9 mouse cellular contexts compared by ENCODE assay signal in genomic region chr5:120164450-120164849, GRCm38 (mm10). TPM values are rescaled to one million over a fixed set of nuclear protein-coding genes. Genes with fewer than 3 reads are reported as not detected.
DNase-seq lines count a peak whose midpoint lies in the region; ATAC-seq and TF ChIP-seq lines count a peak whose summit lies in the region.
"Had no signal": no experiment of that assay in that cellular context is flagged by ENCODE, and none has a peak within 500 bp of the region (broad histone marks: within the 10 kb centered on the region; RNA-seq: fewer than 3 reads in every experiment).

No protein-coding gene starts in this region.

- DNase-seq in heart, adult 2 months, result peak; percentile 73 to 83
- DNase-seq in heart, embryonic 10.5 days (ENCODE audit: low spot score), result no peak
- DNase-seq in adrenal gland, postnatal 10 days, result peak; percentile 77
- peak; percentile 83 for DNase-seq in layer of hippocampus, adult 9-11 months
- DNase-seq in thymus, adult 2 months, result no peak
- DNase-seq in limb, embryonic 10.5 days (ENCODE audit: low spot score), result no peak
- no peak for DNase-seq in kidney, adult 11 months

- TF ChIP-seq POLR2A in heart, adult 2 months (IDR thresholded peaks at IDR 0.05; ENCODE audit: insufficient read depth, low read depth, low read length), result no peak
- TF ChIP-seq POLR2A in thymus, adult 2 months (IDR thresholded peaks at IDR 0.05; ENCODE audit: control insufficient read depth, extremely low read depth, insufficient read depth, low read length, poor library complexity), result no peak

- H3K27me3 ChIP-seq in heart, adult 2 months (ENCODE audit: control insufficient read depth, insufficient read depth, low read length), result no peaks in the 10 kb centered on the region
- H3K27me3 ChIP-seq in heart, embryonic 10.5 days (ENCODE audit: insufficient read depth, poor library complexity, severe bottlenecking), result no peaks in the 10 kb centered on the region
- H3K27me3 ChIP-seq in thymus, adult 2 months (ENCODE audit: control insufficient read depth, insufficient read depth, low read length), result no peaks in the 10 kb centered on the region
- H3K27me3 ChIP-seq in limb, embryonic 10.5 days (ENCODE audit: low read depth, poor library complexity, severe bottlenecking), result no peaks in the 10 kb centered on the region
- H3K27me3 ChIP-seq: limb, embryonic 13.5 days had no signal

- TF ChIP-seq CTCF in heart, adult 2 months (IDR thresholded peaks at IDR 0.05), result no peak
- no peak for TF ChIP-seq CTCF in thymus, adult 2 months (IDR thresholded peaks at IDR 0.05; ENCODE audit: borderline replicate concordance, control insufficient read depth, extremely low read depth, insufficient read depth, low read length, poor library complexity)

- H3K27ac ChIP-seq in heart, adult 2 months, result peak overlapping the region; percentile 42
- no peak overlapping the region for H3K27ac ChIP-seq in heart, embryonic 10.5 days
- no peak overlapping the region for H3K27ac ChIP-seq in thymus, adult 2 months (ENCODE audit: control insufficient read depth, insufficient read depth, low read length)
- no peak overlapping the region for H3K27ac ChIP-seq in limb, embryonic 10.5 days
- H3K27ac ChIP-seq: limb, embryonic 13.5 days had no signal

- H3K9ac ChIP-seq in heart, adult 2 months (ENCODE audit: low read depth, low read length), result no peak overlapping the region
- H3K9ac ChIP-seq: limb, embryonic 13.5 days had no signal

- H3K4me3 ChIP-seq in heart, adult 2 months, result no peak overlapping the region
- no peak overlapping the region for H3K4me3 ChIP-seq in heart, embryonic 10.5 days
- H3K4me3 ChIP-seq in thymus, adult 2 months (ENCODE audit: control insufficient read depth, insufficient read depth, low read length), result no peak overlapping the region
- H3K4me3 ChIP-seq in limb, embryonic 10.5 days, result no peak overlapping the region
- H3K4me3 ChIP-seq: limb, embryonic 13.5 days had no signal

- intact Hi-C loops in heart, adult 2 months (cut with DNase I), result no loop called here

- peak; percentile 59; the same call in 1 of the 2 replicates for TF ChIP-seq EP300 in heart, adult 2 months (IDR thresholded peaks at IDR 0.05; ENCODE audit: insufficient read depth, low read depth, low read length)

- 57% methylated on average over 11 of the region's 11 CpGs for WGBS in heart, adult 2 months
- 81% methylated on average over 11 of the region's 11 CpGs for WGBS in heart, embryonic 10.5 days
- WGBS in thymus, adult 2 months, result 94% methylated on average over 11 of the region's 11 CpGs
- WGBS in limb, embryonic 10.5 days, result 89% methylated on average over 11 of the region's 11 CpGs

- no peaks in the 10 kb centered on the region for H3K79me2 ChIP-seq in heart, adult 2 months (replicated peaks; ENCODE audit: control insufficient read depth, insufficient read depth, low read length)

- no peaks in the 10 kb centered on the region for H3K36me3 ChIP-seq in heart, adult 2 months (ENCODE audit: control insufficient read depth, insufficient read depth, low read length)
- H3K36me3 ChIP-seq in heart, embryonic 10.5 days, result no peaks in the 10 kb centered on the region
- no peaks in the 10 kb centered on the region for H3K36me3 ChIP-seq in thymus, adult 2 months (ENCODE audit: control insufficient read depth, insufficient read depth, low read length)
- H3K36me3 ChIP-seq in limb, embryonic 10.5 days, result 0 out of 2 replicates have a peak, but pooled peaks cover 10% of the 10 kb centered on the region

- H3K4me1 ChIP-seq in heart, adult 2 months (ENCODE audit: control insufficient read depth, insufficient read depth, low read length), result peaks cover 3% of the 10 kb centered on the region
- peaks cover 25% of the 10 kb centered on the region for H3K4me1 ChIP-seq in heart, embryonic 10.5 days
- no peaks in the 10 kb centered on the region for H3K4me1 ChIP-seq in thymus, adult 2 months (replicated peaks; ENCODE audit: control insufficient read depth, insufficient read depth, low read length)
- peaks cover 10% of the 10 kb centered on the region for H3K4me1 ChIP-seq in limb, embryonic 10.5 days
- H3K4me1 ChIP-seq: limb, embryonic 13.5 days had no signal

- peak; percentile 94 for ATAC-seq in frontal cortex, adult (ENCODE audit: low TSS enrichment)

- H3K9me3 ChIP-seq in heart, embryonic 10.5 days, result no peaks in the 10 kb centered on the region
- no peaks in the 10 kb centered on the region for H3K9me3 ChIP-seq in limb, embryonic 10.5 days (replicated peaks)
- H3K9me3 ChIP-seq: limb, embryonic 13.5 days had no signal

RNA-seq across cellular contexts. Expression of gene Rbm19, which starts 48.2 kb away (rescaled TPM):
- 10 to 100 TPM; 19.6 to 22.1 TPM for total RNA-seq in heart, adult 2 months (2021)
- 8.6 and 11.6 TPM in 2 replicates for polyA plus RNA-seq in heart, adult 2 months (2012; rRNA removed)
- 27.8 and 31.4 TPM in 2 replicates for polyA plus RNA-seq in heart, embryonic 10.5 days (2016; fragmentation: Nextera tagmentation; extraction: Ambion mirVana)
- total RNA-seq in adrenal gland, postnatal 10 days (2021), result 10 to 100 TPM; 21.1 to 22.7 TPM
- polyA plus RNA-seq in thymus, adult 2 months (2012; rRNA removed), result 19.6 and 29.2 TPM in 2 replicates
- polyA plus RNA-seq in limb, embryonic 10.5 days (2016; fragmentation: Nextera tagmentation; extraction: Ambion mirVana), result 37.4 and 45.1 TPM in 2 replicates

Comparison
In these comparisons a context has a peak if more than half of its experiments do, and no peak if none do; other contexts are left out.
1. DNase-seq: peak in heart, adult 2 months (2 of 2), adrenal gland, postnatal 10 days (single experiment) and layer of hippocampus, adult 9-11 months (single experiment); none in heart, embryonic 10.5 days (single experiment), thymus, adult 2 months (single experiment), limb, embryonic 10.5 days (single experiment) and kidney, adult 11 months (single experiment).